Comparison of ENCODE assay signal across 8 mouse cellular contexts in genomic region chr19:4096642-4097440, GRCm38 (mm10). TPM values are rescaled to one million over a fixed set of nuclear protein-coding genes. Genes with fewer than 3 reads are reported as not detected.
A peak's percentile ranks its signal among the peaks of the same experiment; 100 is the strongest.
DNase-seq lines count a peak whose midpoint lies in the region; ATAC-seq and TF ChIP-seq lines count a peak whose summit lies in the region.

Gene Cdk2ap2, plus strand, starts transcription at chr19:4097182.

- H3K27me3 ChIP-seq in forebrain, embryonic 15.5 days: no peaks in the 10 kb centered on the region

- H3K4me2 ChIP-seq in forebrain, embryonic 15.5 days (replicated peaks): peak within 1 kb of the TSS; percentile 75

- peak; percentile 98 for DNase-seq in ES-E14 (ENCODE audit: low read depth, low spot score)
- peak; percentile 100 for DNase-seq in cerebellum, adult 11-12 months
- peak; percentile 99 for DNase-seq in heart, postnatal 25 days (ENCODE audit: low spot score)
- peak; percentile 100 for DNase-seq in layer of hippocampus, adult 18-20 months (ENCODE audit: low spot score in 2 of 2)
- peak; percentile 100 for DNase-seq in lung, adult 2 months
- peak; percentile 98 to 99 for DNase-seq in thymus, adult 18-20 months

- in situ Hi-C loops in ES-E14 (cut with MboI; ENCODE audit: low sequenced_read_pairs in 2 of 2, unreplicated experiment in 2 of 2): no loop called here

- peak within 1 kb of the TSS; percentile 85 to 95 for H3K4me3 ChIP-seq in ES-E14 (ENCODE audit: insufficient read depth in 1 of 2, low read depth in 1 of 2, low read length in 2 of 2, poor library complexity in 1 of 2, severe bottlenecking in 1 of 2)
- H3K4me3 ChIP-seq in forebrain, embryonic 15.5 days: peak within 1 kb of the TSS; percentile 66
- peak within 1 kb of the TSS; percentile 85 for H3K4me3 ChIP-seq in lung, adult 2 months (replicated peaks; ENCODE audit: extremely low read depth, low read depth, low read length)

- peak; percentile 95 for ATAC-seq in forebrain, embryonic 15.5 days (replicated peaks)
- peak; percentile 78 for ATAC-seq in neutrophil, adult 5-6 weeks (ENCODE audit: extremely low read depth, insufficient number of reproducible peaks, low FRiP score, poor library complexity, severe bottlenecking)

- peak; percentile 77; the same call in 1 of the 2 replicates for TF ChIP-seq POLR2A in lung, adult 2 months (IDR thresholded peaks at IDR 0.05; ENCODE audit: borderline replicate concordance, extremely low read depth, low read depth, low read length)

- intact Hi-C loops in heart, postnatal 25 days (cut with DNase I): no loop called here

- H3K9ac ChIP-seq in ES-E14 (ENCODE audit: insufficient read depth, low read depth, low read length, poor library complexity, severe bottlenecking): peak within 1 kb of the TSS; percentile 90
- H3K9ac ChIP-seq in forebrain, embryonic 15.5 days (replicated peaks): peak within 1 kb of the TSS; percentile 61

- H3K36me3 ChIP-seq in ES-E14 (ENCODE audit: control insufficient read depth, insufficient read depth, low read length, poor library complexity, severe bottlenecking): peaks cover 6% of the 10 kb centered on the region
- H3K36me3 ChIP-seq in forebrain, embryonic 15.5 days: no peaks in the 10 kb centered on the region

- H3K27ac ChIP-seq in ES-E14 (ENCODE audit: insufficient read depth, low read depth, low read length, poor library complexity, severe bottlenecking): peak within 1 kb of the TSS; percentile 92
- H3K27ac ChIP-seq in forebrain, embryonic 15.5 days (replicated peaks): peak within 1 kb of the TSS; percentile 91

- peaks cover 0 to 15% of the 10 kb centered on the region in 2 experiments; a peak in 3 of 4 replicates for H3K4me1 ChIP-seq in ES-E14 (ENCODE audit: control insufficient read depth in 2 of 2, insufficient read depth in 2 of 2, low read length in 2 of 2, poor library complexity in 1 of 2)
- peaks cover 45% of the 10 kb centered on the region for H3K4me1 ChIP-seq in forebrain, embryonic 15.5 days
- peaks cover 13% of the 10 kb centered on the region for H3K4me1 ChIP-seq in lung, adult 2 months (ENCODE audit: control insufficient read depth, insufficient read depth, low read length)

- TF ChIP-seq CTCF in lung, adult 2 months (IDR thresholded peaks at IDR 0.05; ENCODE audit: insufficient read depth, low read length): no peak

- WGBS in forebrain, embryonic 15.5 days: under 1% methylated on average over 65 of the region's 65 CpGs
- under 1% methylated on average over 65 of the region's 65 CpGs for WGBS in lung, adult 2 months

- no peaks in the 10 kb centered on the region for H3K9me3 ChIP-seq in ES-E14 (ENCODE audit: control insufficient read depth, insufficient read depth, low read depth, low read length)
- no peaks in the 10 kb centered on the region for H3K9me3 ChIP-seq in forebrain, embryonic 15.5 days

TF ChIP-seq in ES-E14, 5 proteins besides CTCF, POLR2A, EP300 and RAD21:
- no peak for TF ChIP-seq ZC3H11A (IDR thresholded peaks at IDR 0.05; ENCODE audit: borderline replicate concordance, low read depth, low read length)
- TF ChIP-seq ZNF384 (IDR thresholded peaks at IDR 0.05; ENCODE audit: low read depth, low read length): no peak
- peak; percentile 96 for TF ChIP-seq CHD2 (IDR thresholded peaks at IDR 0.05; ENCODE audit: low read depth, low read length)
- 0 out of 2 replicates have a peak, but pooled peaks have one; percentile 7 for TF ChIP-seq HCFC1 (IDR thresholded peaks at IDR 0.05; ENCODE audit: borderline replicate concordance, insufficient read depth, low read length)
- no peak for TF ChIP-seq MAFK (IDR thresholded peaks at IDR 0.05; ENCODE audit: insufficient read depth, low read depth, low read length)
TF ChIP-seq in ES-E14: peak in this region for 2.

RNA-seq across cellular contexts. Expression of gene Cdk2ap2, which starts in this region (rescaled TPM):
- total RNA-seq in ES-E14 (2012; rRNA removed): 39.6 and 42.7 TPM in 2 replicates
- 82.1 and 83.2 TPM in 2 replicates for polyA plus RNA-seq in forebrain, embryonic 15.5 days (2015; fragmentation: Nextera tagmentation; extraction: Ambion mirVana)
- total RNA-seq in heart, postnatal 25 days (2021): 10 to 100 TPM; 36.6 to 45.1 TPM
- total RNA-seq in layer of hippocampus, adult 18-20 months (2021): 10 to 100 TPM; 36.2 to 38.7 TPM
- 200 and 245 TPM in 2 replicates for polyA plus RNA-seq in lung, adult 2 months (2012; rRNA removed)
- total RNA-seq in neutrophil, adult 5-6 weeks (2017): 202 and 205 TPM in 2 replicates

Comparison
In these comparisons a context has a peak if more than half of its experiments do, and no peak if none do; other contexts are left out.
1. Peak in every context shown above with its lines: DNase-seq, ATAC-seq, H3K4me3 ChIP-seq and H3K27ac ChIP-seq.